Mouse (Mus musculus): ENCODE measurements around the gene Chrnb1.

The Chrnb1 gene

GRCm38 (mm10) chr11:69804652-69804940, 8.9 kb upstream of the Chrnb1 start:
- DNase-seq (ENCODE audit: low spot score): no peak

GRCm38 (mm10) chr11:69803786-69804651, 8.3 kb upstream of the Chrnb1 start:
- DNase-seq (ENCODE audit: low spot score): peak; percentile 80

- no peak for DNase-seq (ENCODE audit: low spot score)
These were observed 7.6 kb upstream of the Chrnb1 start for GRCm38 (mm10) chr11:69803328-69803727.

- DNase-seq (ENCODE audit: low spot score): peak; percentile 77
These were observed 6.9 kb upstream of the Chrnb1 start for GRCm38 (mm10) chr11:69802648-69803105.

- DNase-seq (ENCODE audit: low spot score): no peak
These were observed 5.7 kb upstream of the Chrnb1 start, which contains the start of gene Fgf11 for GRCm38 (mm10) chr11:69801379-69801977. TSS of gene Fgf11 (minus strand) at chr11:69801857.

- peak; percentile 84 for DNase-seq (ENCODE audit: low spot score)
These were observed 4.9 kb upstream of the Chrnb1 start for GRCm38 (mm10) chr11:69800392-69801197.

GRCm38 (mm10) chr11:69800138-69800391, 4.3 kb upstream of the Chrnb1 start:
- no peak for DNase-seq (ENCODE audit: low spot score)

- peak; percentile 67 for DNase-seq (ENCODE audit: low spot score)
These were observed 3.8 kb upstream of the Chrnb1 start for GRCm38 (mm10) chr11:69799394-69800137.

GRCm38 (mm10) chr11:69797924-69798323, 2.2 kb upstream of the Chrnb1 start:
- DNase-seq (ENCODE audit: low spot score): no peak

GRCm38 (mm10) chr11:69795983-69796435, 266 bp upstream of the Chrnb1 start:
- DNase-seq (ENCODE audit: low spot score): peak; percentile 24

- DNase-seq (ENCODE audit: low spot score): no peak
These were observed 2.3 kb downstream of the Chrnb1 start for GRCm38 (mm10) chr11:69793429-69793828.

- no peak for DNase-seq (ENCODE audit: low spot score)
These were observed 4.3 kb downstream of the Chrnb1 start for GRCm38 (mm10) chr11:69791420-69791819.

GRCm38 (mm10) chr11:69789431-69789830, 6.3 kb downstream of the Chrnb1 start:
- no peak for DNase-seq (ENCODE audit: low spot score)

- DNase-seq (ENCODE audit: low spot score): no peak
These were observed 8.4 kb downstream of the Chrnb1 start for GRCm38 (mm10) chr11:69787306-69787705.

GRCm38 (mm10) chr11:69784793-69785272, 10.9 kb downstream of the Chrnb1 start:
- no peak for DNase-seq (ENCODE audit: low spot score)

GRCm38 (mm10) chr11:69781828-69782227, 13.9 kb downstream of the Chrnb1 start:
- DNase-seq (ENCODE audit: low spot score): no peak

- no peak for DNase-seq (ENCODE audit: low spot score)
These were observed 16.8 kb downstream of the Chrnb1 start for GRCm38 (mm10) chr11:69778985-69779384.

GRCm38 (mm10) chr11:69778258-69778982, 17.3 kb downstream of the Chrnb1 start:
- DNase-seq (ENCODE audit: low spot score): no peak

- DNase-seq (ENCODE audit: low spot score): no peak
These were observed 18.1 kb downstream of the Chrnb1 start for GRCm38 (mm10) chr11:69777504-69778257.

GRCm38 (mm10) chr11:69776488-69776887, 19.3 kb downstream of the Chrnb1 start:
- no peak for DNase-seq (ENCODE audit: low spot score)

Measured in retina, embryonic 14.5 days (tissue).